Mouse (Mus musculus) heart, embryonic 11.5 days (tissue): ENCODE results near the gene Reg4. TPM values are rescaled to one million over a fixed set of nuclear protein-coding genes. Genes with fewer than 3 reads are reported as not detected.
A peak's percentile ranks its signal among the peaks of the same experiment; 100 is the strongest.

Experiments used
- ATAC-seq: fragments of 200-750 bp; cut with Nextera tagmentation; replicated peaks from 2 replicates; pipeline ENCODE4 v1.8.0; 2017; ENCODE audit warnings: moderate library complexity; ENCODE audit not compliant: insufficient number of reproducible peaks, low FRiP score, low TSS enrichment
- H3K27ac ChIP-seq: fragments of 300-500 bp; sonication (generic); 2 replicates; pipeline ENCODE4 v1.5.1; 2014; ENCODE audit warnings: mild to moderate bottlenecking, low read depth, low read length
- H3K27me3 ChIP-seq: fragments of 300-500 bp; sonication (generic); 2 replicates; pipeline ENCODE4 v1.6.1; 2014; ENCODE audit warnings: mild to moderate bottlenecking, low read length, mixed read lengths; ENCODE audit not compliant: control insufficient read depth, insufficient read depth
- H3K36me3 ChIP-seq: fragments of 300-500 bp; sonication (generic); 2 replicates; pipeline ENCODE4 v1.6.1; 2014; ENCODE audit warnings: mild to moderate bottlenecking, low read length, moderate library complexity, mixed read lengths; ENCODE audit not compliant: control insufficient read depth, insufficient read depth
- H3K4me1 ChIP-seq: fragments of 300-500 bp; sonication (generic); 2 replicates; pipeline ENCODE4 v1.6.1; 2014; ENCODE audit warnings: low read length; ENCODE audit not compliant: control insufficient read depth, insufficient read depth
- H3K4me2 ChIP-seq: fragments of 300-500 bp; sonication (generic); 2 replicates; pipeline ENCODE4 v1.6.1; 2014; ENCODE audit warnings: mild to moderate bottlenecking, moderate library complexity
- H3K4me3 ChIP-seq: fragments of 300-500 bp; sonication (generic); 2 replicates; pipeline ENCODE4 v1.5.1; 2014; ENCODE audit warnings: low read depth, low read length
- H3K9ac ChIP-seq: fragments of 300-500 bp; sonication (generic); 2 replicates; pipeline ENCODE4 v1.6.1; 2014; ENCODE audit warnings: mild to moderate bottlenecking, low read depth, low read length, moderate library complexity
- H3K9me3 ChIP-seq: fragments of 300-500 bp; sonication (generic); replicated peaks from 2 replicates; pipeline ENCODE4 v1.6.1; 2016; ENCODE audit warnings: low read length; ENCODE audit not compliant: control insufficient read depth
- WGBS: fragments of 180-500 bp; shearing (Covaris S2); extraction: QIAGEN DNeasy Blood & Tissue Kit; methylation state at CpG from one replicate; pipeline ENCODE4 v1.1.7; 2014; ENCODE audit not compliant: insufficient replicate concordance; 5-methylcytosine and 5-hydroxymethylcytosine counted together
- polyA plus RNA-seq: library from polyadenylated mRNA; unstranded; fragments of >200 nt; fragmentation: Nextera tagmentation; extraction: Ambion mirVana; gene quantifications from 2 replicates; pipeline ENCODE4 v1.2.1, GENCODE M21; 2014

The Reg4 gene
- polyA plus RNA-seq, 1 experiment from 2014 or later = not detected

- no peak for ATAC-seq
- H3K4me2 ChIP-seq = no peak overlapping the region
- H3K27me3 ChIP-seq = no peaks in the 10 kb centered on the region
- H3K9ac ChIP-seq = no peak overlapping the region
- no peaks in the 10 kb centered on the region for H3K9me3 ChIP-seq
- 83% methylated on average over 5 of the region's 5 CpGs for WGBS
- no peak overlapping the region for H3K4me3 ChIP-seq
- no peaks in the 10 kb centered on the region for H3K36me3 ChIP-seq
- no peak overlapping the region for H3K27ac ChIP-seq
- H3K4me1 ChIP-seq = no peaks in the 10 kb centered on the region
Observed at GRCm38 (mm10) chr3:98259271-98259751, 37.4 kb downstream of the Reg4 start.

DNA sequence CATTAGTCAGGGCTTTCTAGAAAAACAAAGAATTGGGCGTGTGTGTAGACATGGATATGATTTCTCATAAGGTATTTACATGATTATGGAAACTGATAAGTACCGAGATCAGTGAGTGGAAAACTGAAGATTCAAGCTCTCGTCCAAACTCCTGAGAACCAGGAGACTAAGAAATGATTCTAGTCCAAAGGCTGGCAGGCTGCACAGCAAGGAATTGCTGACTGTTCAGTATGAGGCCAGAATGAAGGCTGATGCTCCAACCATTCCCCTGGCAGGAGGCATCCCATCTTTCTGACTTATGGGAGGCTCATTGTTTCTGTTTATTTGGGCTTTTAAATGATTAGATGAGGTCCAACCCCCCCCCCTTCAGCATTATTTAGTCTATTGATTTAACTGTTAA is 38.6 kb downstream of the Reg4 start:
- Histone ChIP-seq H3K4me3 (no peak overlapping the region), H3K36me3 (no peaks in the 10 kb centered on the region), H3K4me2 (no peak overlapping the region), H3K27me3 (no peaks in the 10 kb centered on the region), H3K27ac (no peak overlapping the region), H3K9me3 (no peaks in the 10 kb centered on the region), H3K9ac (no peak overlapping the region), H3K4me1 (no peaks in the 10 kb centered on the region)
- 80% methylated on average over 3 of the region's 3 CpGs for WGBS
- ATAC-seq = no peak

GRCm38 (mm10) chr3:98261415-98261814 is 39.5 kb downstream of the Reg4 start:
- no peak overlapping the region for H3K9ac ChIP-seq
- 82% methylated on average over 4 of the region's 4 CpGs for WGBS
- H3K4me2 ChIP-seq = no peak overlapping the region
- H3K4me1 ChIP-seq = no peaks in the 10 kb centered on the region
- no peaks in the 10 kb centered on the region for H3K27me3 ChIP-seq
- ATAC-seq = no peak
- no peaks in the 10 kb centered on the region for H3K9me3 ChIP-seq
- H3K36me3 ChIP-seq = no peaks in the 10 kb centered on the region
- no peak overlapping the region for H3K4me3 ChIP-seq
- no peak overlapping the region for H3K27ac ChIP-seq

DNA sequence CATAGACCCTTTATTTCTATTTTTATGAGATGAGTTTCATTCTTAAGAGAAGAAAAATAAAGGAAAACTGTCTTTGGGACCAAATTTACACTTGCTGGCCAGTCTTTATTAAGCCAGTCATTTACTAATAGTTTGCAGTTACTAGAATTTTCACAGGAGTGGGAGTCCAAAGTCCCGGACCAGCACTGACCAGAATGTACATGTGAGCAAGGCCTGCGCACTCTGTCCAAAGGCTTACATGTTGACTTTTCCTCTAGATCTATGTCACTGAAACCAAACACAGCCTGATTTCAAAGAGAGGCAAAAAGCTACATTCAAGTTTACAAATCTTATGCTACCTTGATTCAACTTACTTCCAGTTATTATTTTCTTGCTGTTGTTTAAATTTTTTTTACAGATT is 40.2 kb downstream of the Reg4 start:
- Histone ChIP-seq H3K4me2 (no peak overlapping the region), H3K9me3 (no peaks in the 10 kb centered on the region), H3K4me3 (no peak overlapping the region), H3K9ac (no peak overlapping the region), H3K27ac (no peak overlapping the region), H3K4me1 (peaks cover 2% of the 10 kb centered on the region; the same call in 1 of the 2 replicates), H3K36me3 (no peaks in the 10 kb centered on the region), H3K27me3 (no peaks in the 10 kb centered on the region)
- 91% methylated on average over 2 of the region's 2 CpGs for WGBS
- ATAC-seq = no peak

GRCm38 (mm10) chr3:98267249-98267651 is 45.3 kb downstream of the Reg4 start:
- no peak for ATAC-seq
- Histone ChIP-seq H3K9me3 (no peaks in the 10 kb centered on the region), H3K27me3 (no peaks in the 10 kb centered on the region), H3K9ac (no peak overlapping the region), H3K4me1 (peaks cover 6% of the 10 kb centered on the region; the same call in 1 of the 2 replicates), H3K36me3 (no peaks in the 10 kb centered on the region), H3K27ac (no peak overlapping the region), H3K4me3 (no peak overlapping the region), H3K4me2 (no peak overlapping the region)
- WGBS = 27% methylated on average over 6 of the region's 6 CpGs

DNA sequence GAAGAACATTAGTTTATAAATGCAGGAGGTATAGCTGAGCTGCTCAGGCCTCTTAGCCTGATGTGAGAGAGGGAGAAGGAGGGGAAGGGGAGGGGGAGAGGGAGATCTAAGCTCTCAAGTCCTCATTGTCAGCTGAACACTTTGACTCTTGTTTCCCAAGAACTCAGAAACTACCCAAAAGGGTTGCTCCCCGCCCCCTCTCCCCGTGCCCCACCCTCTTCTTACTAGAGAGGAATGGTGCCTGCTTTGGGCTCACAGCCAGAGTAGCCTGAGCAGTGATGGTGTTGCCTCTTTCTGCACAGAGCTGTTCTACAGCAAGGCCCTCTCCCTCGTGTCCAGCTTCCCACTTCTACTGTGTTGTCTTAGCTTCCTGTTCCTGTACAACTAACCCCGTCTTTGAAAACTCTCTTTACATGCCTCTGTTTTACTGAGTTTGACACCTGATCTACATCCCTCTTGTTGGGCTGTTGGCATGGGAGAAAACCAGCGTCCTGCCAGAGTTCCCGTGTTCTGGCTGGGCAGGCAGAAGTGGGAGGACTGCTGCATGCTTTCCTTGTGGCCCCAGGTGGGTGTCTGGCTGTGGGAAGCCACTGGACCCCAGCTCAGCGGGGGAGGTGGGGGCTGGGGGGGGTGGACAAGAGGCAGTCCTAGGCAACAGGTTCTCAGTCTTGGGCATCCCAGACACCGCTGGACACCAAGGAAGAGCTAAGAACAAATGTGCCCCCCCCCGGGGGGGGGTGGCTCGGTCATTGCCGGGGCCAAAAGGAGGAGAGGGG is 51.9 kb downstream of the Reg4 start:
- no peaks in the 10 kb centered on the region for H3K4me1 ChIP-seq
- H3K27ac ChIP-seq = no peak overlapping the region
- H3K27me3 ChIP-seq = no peaks in the 10 kb centered on the region
- H3K9me3 ChIP-seq = no peaks in the 10 kb centered on the region
- WGBS = 52% methylated on average over 11 of the region's 11 CpGs
- no peak overlapping the region for H3K4me2 ChIP-seq
- ATAC-seq = no peak
- H3K36me3 ChIP-seq = no peaks in the 10 kb centered on the region
- no peak overlapping the region for H3K4me3 ChIP-seq
- H3K9ac ChIP-seq = no peak overlapping the region

DNA sequence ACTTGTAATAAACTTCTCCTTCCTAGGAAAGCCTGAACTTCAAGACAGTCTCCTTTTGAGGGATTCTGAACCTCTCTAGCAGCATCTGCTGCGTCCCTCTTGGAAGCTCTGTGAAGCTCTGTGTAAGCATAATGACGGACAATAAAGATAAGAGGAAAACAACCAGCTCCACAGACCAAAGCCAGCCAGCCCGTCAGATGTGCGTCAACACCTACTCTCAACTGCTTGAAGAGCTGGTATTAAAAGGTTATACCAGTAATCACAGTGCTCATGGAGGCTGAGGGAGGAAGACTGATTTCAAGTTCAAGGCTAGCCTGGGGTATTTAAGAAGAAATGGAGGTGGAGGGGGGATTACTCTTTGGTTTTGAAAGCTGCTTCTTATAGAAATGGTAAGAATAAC is 57.7 kb downstream of the Reg4 start:
- Histone ChIP-seq H3K4me1 (peaks cover 10% of the 10 kb centered on the region), H3K27ac (0 out of 2 replicates have a peak overlapping the region, but pooled peaks have one; percentile 35), H3K4me3 (no peak overlapping the region), H3K9me3 (no peaks in the 10 kb centered on the region), H3K36me3 (no peaks in the 10 kb centered on the region), H3K4me2 (no peak overlapping the region), H3K9ac (no peak overlapping the region), H3K27me3 (peaks cover 3% of the 10 kb centered on the region; the same call in 1 of the 2 replicates)
- no peak for ATAC-seq
- WGBS = 20% methylated on average over 4 of the region's 4 CpGs

- Histone ChIP-seq H3K4me1 (peaks cover 10% of the 10 kb centered on the region), H3K4me3 (0 out of 2 replicates have a peak within 1 kb of the TSS, but pooled peaks have one; percentile 2), H3K9me3 (no peaks in the 10 kb centered on the region), H3K27me3 (peaks cover 3% of the 10 kb centered on the region; the same call in 1 of the 2 replicates), H3K27ac (0 out of 2 replicates have a peak within 1 kb of the TSS, but pooled peaks have one; percentile 35), H3K4me2 (peak within 1 kb of the TSS; percentile 42), H3K36me3 (no peaks in the 10 kb centered on the region), H3K9ac (no peak within 1 kb of the TSS)
- 51% methylated on average over 14 of the region's 14 CpGs for WGBS
- no peak; the same call in 1 of the 2 replicates for ATAC-seq
Observed at GRCm38 (mm10) chr3:98280204-98280932, 58.4 kb downstream of the Reg4 start, which contains the start of gene Hmgcs2. Gene Hmgcs2, plus strand, starts transcription at chr3:98280435.
